Mouse (Mus musculus): Measurements from ENCODE around the gene Llgl2.

GRCm38 (mm10) chr11:115869393-115869792 lies 45.5 kb downstream of the Llgl2 start:
- no peak for TF ChIP-seq CTCF (IDR thresholded peaks at IDR 0.05; ENCODE audit: extremely low read depth, insufficient read length, insufficient replicate concordance, low read depth, low read length)
- no peak; the same call in 1 of the 2 replicates for TF ChIP-seq POLR2A (IDR thresholded peaks at IDR 0.05; ENCODE audit: low read depth, low read length)
